Mouse (Mus musculus) forebrain, postnatal 0 days (tissue): ENCODE measurements around the gene Celsr1. TPM values are rescaled to one million over a fixed set of nuclear protein-coding genes. Genes with fewer than 3 reads are reported as not detected.

Experiments
- ATAC-seq: fragments of 200-750 bp; cut with Nextera tagmentation; 2 replicates; pipeline ENCODE4 v1.8.0; 2017; ENCODE audit warnings: mild to moderate bottlenecking, moderate library complexity
- DNase-seq: peaks from one replicate; pipeline ENCODE4 v3.0.0-alpha.2; 2015
- H3K27ac ChIP-seq: fragments of 300-500 bp; sonication (generic); 2 replicates; pipeline ENCODE4 v1.5.1; 2014; ENCODE audit warnings: low read depth, mild to moderate bottlenecking, antibody characterized with exemption, low read length, moderate library complexity, mixed read lengths
- H3K27me3 ChIP-seq: fragments of 300-500 bp; sonication (generic); 2 replicates; pipeline ENCODE4 v1.6.1; 2014; ENCODE audit warnings: mild to moderate bottlenecking, low read length, mixed read lengths; ENCODE audit not compliant: insufficient read depth
- H3K36me3 ChIP-seq: fragments of 300-500 bp; sonication (generic); 2 replicates; pipeline ENCODE4 v1.6.1; 2014; ENCODE audit warnings: mild to moderate bottlenecking, moderate library complexity; ENCODE audit not compliant: insufficient read depth
- H3K4me1 ChIP-seq: fragments of 300-500 bp; sonication (generic); 2 replicates; pipeline ENCODE4 v1.6.1; 2014; ENCODE audit warnings: antibody characterized with exemption; ENCODE audit not compliant: insufficient read depth
- H3K4me2 ChIP-seq: fragments of 300-500 bp; sonication (generic); 2 replicates; pipeline ENCODE4 v1.6.1; 2014; ENCODE audit warnings: low read depth, mild to moderate bottlenecking, moderate library complexity
- H3K4me3 ChIP-seq: fragments of 300-500 bp; sonication (generic); 2 replicates; pipeline ENCODE4 v1.5.1; 2014; ENCODE audit warnings: low read depth, low read length, mixed read lengths
- H3K9ac ChIP-seq: fragments of 300-500 bp; sonication (generic); 2 replicates; pipeline ENCODE4 v1.6.1; 2014; ENCODE audit warnings: mild to moderate bottlenecking
- H3K9me3 ChIP-seq: fragments of 300-500 bp; sonication (generic); 2 replicates; pipeline ENCODE4 v1.6.1; 2016; ENCODE audit warnings: low read length
- CTCF ChIP-seq: sonication (generic); IDR thresholded peaks from 2 replicates; pipeline ENCODE4 v1.5.1; 2016; ENCODE audit warnings: antibody characterized with exemption, control low read depth, low read depth
- WGBS: fragments of 180-500 bp; shearing (Covaris S2); extraction: QIAGEN DNeasy Blood & Tissue Kit; methylation state at CpG from one replicate; pipeline ENCODE4 v1.1.7; 2014; 5-methylcytosine and 5-hydroxymethylcytosine counted together
- polyA plus RNA-seq: library from polyadenylated mRNA; unstranded; fragments of >200 nt; fragmentation: Nextera tagmentation; extraction: Ambion mirVana; gene quantifications from 2 replicates; pipeline ENCODE4 v1.2.1, GENCODE M21; 2015
- total RNA-seq: library from RNA; depleted of rRNA; stranded (reverse); fragments of >200 nt; gene quantifications from 2 replicates; pipeline ENCODE4 v1.2.3, GENCODE M21; 2014

Gene Celsr1
- total and polyA plus RNA-seq, 2 experiments from 2014 or later, result 0.97 to 13.0 TPM

DNA sequence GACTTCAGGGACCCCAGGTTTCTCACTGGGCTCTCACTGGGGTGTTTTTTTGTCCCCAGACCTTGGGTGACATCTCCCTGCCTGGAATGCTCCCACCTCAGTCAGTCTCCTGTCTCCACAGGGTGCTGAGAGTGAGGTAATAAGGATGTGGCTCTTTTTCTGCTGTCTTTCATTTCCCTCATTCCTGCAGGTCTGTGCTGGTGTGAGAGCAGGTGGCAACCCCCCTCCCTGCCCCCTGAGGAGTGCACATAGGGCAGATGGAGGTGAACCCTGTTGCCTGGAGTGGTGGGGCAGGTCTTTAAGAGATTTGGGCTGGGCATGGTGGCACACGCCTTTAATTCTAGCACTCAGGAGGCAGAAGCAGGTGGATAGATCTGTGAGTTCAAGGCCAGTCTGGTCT, 37.6 kb upstream of the Celsr1 start:
- H3K9me3 ChIP-seq, result no peaks in the 10 kb centered on the region
- H3K4me2 ChIP-seq, result no peak overlapping the region
- ATAC-seq, result no peak
- H3K27ac ChIP-seq, result 0 out of 2 replicates have a peak overlapping the region, but pooled peaks have one; percentile 24
- H3K4me3 ChIP-seq, result no peak overlapping the region
- TF ChIP-seq CTCF, result no peak
- 85% methylated on average over 1 of the region's 1 CpGs for WGBS
- DNase-seq, result no peak
- H3K36me3 ChIP-seq, result no peaks in the 10 kb centered on the region
- H3K4me1 ChIP-seq, result 0 out of 2 replicates have a peak, but pooled peaks cover 3% of the 10 kb centered on the region
- H3K9ac ChIP-seq, result no peak overlapping the region
- H3K27me3 ChIP-seq, result no peaks in the 10 kb centered on the region

DNA sequence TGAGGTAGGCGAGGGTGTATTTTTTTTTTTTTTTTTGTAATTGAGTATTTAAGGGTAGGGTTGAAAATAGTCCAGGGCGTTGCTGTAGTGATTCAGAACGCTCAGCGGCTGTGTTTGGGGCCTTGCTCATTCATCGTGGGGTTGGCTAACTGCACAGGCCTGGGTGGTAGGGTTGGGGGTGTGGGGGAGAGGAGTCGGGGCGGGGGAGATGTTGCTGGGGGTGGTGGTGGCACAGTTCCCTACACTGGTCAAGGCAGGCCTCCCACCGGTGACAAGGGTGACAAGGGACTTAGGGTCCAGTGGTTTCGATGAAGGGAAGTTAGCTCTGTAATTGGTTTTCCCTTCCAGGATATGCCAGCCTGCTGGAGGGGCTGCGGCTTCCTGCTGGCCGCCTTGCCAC, 36.8 kb upstream of the Celsr1 start:
- no peak overlapping the region for H3K4me2 ChIP-seq
- H3K27me3 ChIP-seq, result no peaks in the 10 kb centered on the region
- H3K27ac ChIP-seq, result peak overlapping the region; percentile 24
- no peak overlapping the region for H3K9ac ChIP-seq
- TF ChIP-seq CTCF, result no peak
- no peaks in the 10 kb centered on the region for H3K9me3 ChIP-seq
- WGBS, result 17% methylated on average over 11 of the region's 11 CpGs
- ATAC-seq (peak; percentile 75), DNase-seq (no peak)
- H3K4me3 ChIP-seq, result no peak overlapping the region
- no peaks in the 10 kb centered on the region for H3K36me3 ChIP-seq
- H3K4me1 ChIP-seq, result 0 out of 2 replicates have a peak, but pooled peaks cover 3% of the 10 kb centered on the region

DNA sequence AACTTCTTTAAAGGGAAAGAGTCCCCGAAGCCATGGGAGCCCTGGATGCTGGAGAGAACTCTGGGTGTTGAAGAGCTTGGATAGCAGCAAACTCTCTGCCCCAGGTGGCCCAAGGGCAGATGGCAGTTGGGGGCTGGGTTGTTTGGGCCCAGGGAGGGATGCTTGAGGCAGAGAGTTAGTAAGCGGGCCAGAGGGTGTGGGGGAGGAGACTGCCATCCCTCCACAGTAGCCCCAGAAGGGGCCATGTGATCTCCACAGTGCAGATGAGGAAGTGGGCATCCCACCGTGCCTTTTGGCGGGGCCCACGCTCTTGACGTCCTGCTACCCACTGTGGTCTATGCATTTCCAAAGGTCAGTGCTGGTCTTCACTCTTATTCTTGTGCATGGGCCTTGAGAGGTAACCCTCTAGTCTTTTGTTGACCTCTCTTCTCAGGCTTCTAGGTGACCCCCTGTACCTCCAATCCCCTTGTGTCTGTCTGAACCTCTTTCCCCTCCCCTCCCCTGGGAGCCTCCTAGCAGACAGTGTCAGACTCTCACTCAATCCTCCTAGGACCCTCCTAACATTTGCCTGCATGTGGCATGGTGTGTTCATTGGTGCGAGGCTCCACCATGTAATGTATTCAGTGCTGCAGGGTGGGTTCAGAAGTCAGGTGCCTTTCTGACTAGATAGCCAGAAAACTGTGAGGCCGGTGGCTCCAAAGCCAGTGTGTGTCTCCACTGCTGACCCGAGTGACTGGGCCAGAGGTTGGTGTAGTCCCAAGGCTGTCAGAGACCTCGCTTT, 35.6 kb upstream of the Celsr1 start:
- Histone ChIP-seq H3K4me3 (no peak overlapping the region), H3K36me3 (no peaks in the 10 kb centered on the region), H3K27ac (no peak overlapping the region), H3K4me2 (no peak overlapping the region), H3K9ac (no peak overlapping the region), H3K9me3 (no peaks in the 10 kb centered on the region), H3K4me1 (0 out of 2 replicates have a peak, but pooled peaks cover 3% of the 10 kb centered on the region), H3K27me3 (no peaks in the 10 kb centered on the region)
- ATAC-seq, result no peak
- no peak for DNase-seq
- no peak for TF ChIP-seq CTCF
- WGBS, result 84% methylated on average over 10 of the region's 10 CpGs

DNA sequence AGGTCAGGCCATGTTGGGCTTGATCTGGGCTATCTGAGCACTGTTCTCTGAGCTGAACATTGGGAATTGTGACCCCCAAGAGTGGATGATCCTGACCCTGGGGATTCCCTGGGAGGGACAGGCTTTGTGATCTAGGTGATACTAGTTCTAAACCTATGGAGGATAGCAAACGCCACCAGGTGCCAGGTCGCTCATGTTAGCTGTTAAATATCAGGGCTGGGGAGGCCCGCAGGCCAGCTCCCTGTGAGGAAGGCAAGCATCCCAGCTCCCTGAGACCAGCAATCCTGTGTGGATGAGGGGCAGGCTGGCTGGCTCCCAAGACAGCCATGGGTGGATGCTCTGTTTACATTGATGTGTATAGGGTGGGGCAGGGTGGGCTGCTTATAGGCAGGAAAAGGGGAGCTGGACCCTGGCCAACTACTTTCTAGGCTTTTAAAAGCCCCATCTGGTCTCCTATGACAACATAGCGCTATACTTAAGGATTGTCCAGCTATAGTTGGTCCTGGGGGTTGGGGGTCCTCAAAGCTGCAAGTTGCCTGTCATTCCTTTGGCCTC, 34.4 kb upstream of the Celsr1 start:
- DNase-seq (no peak), ATAC-seq (no peak)
- Histone ChIP-seq H3K27me3 (no peaks in the 10 kb centered on the region), H3K27ac (no peak overlapping the region), H3K9ac (no peak overlapping the region), H3K36me3 (no peaks in the 10 kb centered on the region), H3K9me3 (no peaks in the 10 kb centered on the region), H3K4me2 (no peak overlapping the region), H3K4me1 (0 out of 2 replicates have a peak, but pooled peaks cover 3% of the 10 kb centered on the region), H3K4me3 (no peak overlapping the region)
- 77% methylated on average over 4 of the region's 4 CpGs for WGBS
- no peak for TF ChIP-seq CTCF

DNA sequence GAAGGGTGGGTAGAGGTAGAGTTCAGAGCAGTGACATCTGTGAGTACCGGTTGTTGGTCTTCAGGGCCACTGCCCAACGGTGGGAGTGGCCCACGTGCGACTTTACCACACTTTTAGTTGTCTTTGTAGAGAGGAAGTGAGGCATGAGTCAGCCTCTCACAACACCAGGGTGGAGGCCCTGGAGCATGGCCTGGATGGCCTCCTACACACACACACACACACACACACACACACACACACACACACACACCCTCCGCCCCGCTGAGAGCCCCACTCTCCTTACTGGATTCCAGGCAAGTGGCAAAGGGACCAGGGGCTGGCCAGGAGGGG, 34.0 kb upstream of the Celsr1 start:
- Histone ChIP-seq H3K9me3 (no peaks in the 10 kb centered on the region), H3K27me3 (no peaks in the 10 kb centered on the region), H3K4me1 (peaks cover 7% of the 10 kb centered on the region; the same call in 1 of the 2 replicates), H3K4me2 (no peak overlapping the region), H3K4me3 (no peak overlapping the region), H3K9ac (no peak overlapping the region), H3K36me3 (no peaks in the 10 kb centered on the region), H3K27ac (no peak overlapping the region)
- ATAC-seq, result no peak
- DNase-seq, result no peak
- TF ChIP-seq CTCF, result no peak
- WGBS, result 77% methylated on average over 6 of the region's 6 CpGs

DNA sequence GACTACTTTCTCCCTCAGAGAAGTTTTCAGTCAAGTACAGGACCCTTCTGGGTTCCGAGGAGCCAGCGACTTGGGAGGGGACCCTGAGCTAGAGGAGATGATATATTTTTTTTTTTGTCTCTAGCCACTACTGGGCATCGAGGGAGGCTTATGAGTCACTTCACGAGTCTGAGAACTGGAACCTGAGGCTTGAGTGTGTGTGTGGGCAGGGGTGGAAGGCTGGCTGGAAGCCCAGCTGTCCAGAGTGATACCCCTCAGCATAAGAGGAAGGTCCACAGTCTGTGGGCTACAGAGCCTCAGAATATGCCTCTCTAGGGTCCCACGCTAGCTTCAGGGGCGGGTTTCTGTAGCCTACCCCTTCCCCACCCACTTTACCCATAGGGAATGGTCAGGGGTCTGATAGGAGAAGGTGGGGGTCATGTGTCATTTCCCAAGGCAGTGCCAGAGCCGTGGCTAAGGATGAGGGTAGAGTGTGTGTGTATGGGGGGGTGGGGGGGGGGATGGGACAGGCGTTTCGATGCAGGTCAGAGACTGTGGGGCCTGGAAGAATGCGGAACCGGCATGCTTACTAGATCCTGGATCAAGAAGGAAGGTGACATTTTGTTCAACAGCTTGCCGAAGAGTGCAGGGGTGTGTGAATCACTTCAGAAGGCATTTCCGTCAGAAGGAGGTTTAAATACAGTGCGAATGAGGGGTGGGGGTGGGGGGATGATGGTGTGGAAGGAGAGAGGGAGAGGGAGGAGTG, 33.4 kb upstream of the Celsr1 start:
- ATAC-seq (no peak), DNase-seq (no peak)
- H3K27ac ChIP-seq, result no peak overlapping the region
- H3K9ac ChIP-seq, result no peak overlapping the region
- 63% methylated on average over 14 of the region's 14 CpGs for WGBS
- no peak overlapping the region for H3K4me3 ChIP-seq
- no peaks in the 10 kb centered on the region for H3K27me3 ChIP-seq
- no peak for TF ChIP-seq CTCF
- no peak overlapping the region for H3K4me2 ChIP-seq
- H3K4me1 ChIP-seq, result peaks cover 8% of the 10 kb centered on the region; the same call in 1 of the 2 replicates
- no peaks in the 10 kb centered on the region for H3K36me3 ChIP-seq
- H3K9me3 ChIP-seq, result no peaks in the 10 kb centered on the region

DNA sequence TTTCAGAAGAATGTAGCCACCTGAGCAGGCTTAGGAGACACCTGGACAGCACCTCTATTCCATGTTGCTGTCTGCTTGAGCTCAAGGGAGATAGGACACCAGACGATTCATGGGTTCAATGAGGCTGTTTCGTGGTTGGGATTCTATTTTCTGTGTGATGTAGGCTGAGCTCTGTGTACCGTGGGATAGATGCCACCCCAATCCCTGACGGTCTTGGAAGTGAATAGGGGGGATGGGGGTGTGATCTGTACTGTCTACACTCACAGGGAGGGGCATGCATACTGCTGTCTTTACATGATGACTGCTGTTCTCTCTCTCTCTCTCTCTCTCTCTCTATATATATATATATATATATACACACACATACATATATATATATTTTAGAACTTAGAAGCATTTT, 31.8 kb upstream of the Celsr1 start:
- Histone ChIP-seq H3K36me3 (no peaks in the 10 kb centered on the region), H3K9ac (no peak overlapping the region), H3K4me1 (peaks cover 20% of the 10 kb centered on the region), H3K27ac (no peak overlapping the region), H3K9me3 (no peaks in the 10 kb centered on the region), H3K27me3 (no peaks in the 10 kb centered on the region), H3K4me3 (no peak overlapping the region), H3K4me2 (no peak overlapping the region)
- WGBS, result 94% methylated on average over 4 of the region's 4 CpGs
- DNase-seq (no peak), ATAC-seq (no peak)
- TF ChIP-seq CTCF, result no peak
